Mouse (Mus musculus): ENCODE data around the gene Daam1. TPM values are rescaled to one million over a fixed set of nuclear protein-coding genes. Genes with fewer than 3 reads are reported as not detected.

Gene Daam1
- polyA plus RNA-seq, 1 experiment from 2014 or later: 8.5 TPM

GRCm38 (mm10) chr12:71977364-71977763 lies 146.5 kb downstream of the Daam1 start:
- ATAC-seq (ENCODE audit: insufficient number of reproducible peaks, low FRiP score, low TSS enrichment, low read depth) (no peak), DNase-seq (ENCODE audit: low spot score) (no peak)
- H3K4me3 ChIP-seq (ENCODE audit: low read depth, low read length): no peak overlapping the region
- H3K4me1 ChIP-seq (ENCODE audit: control insufficient read depth, insufficient read depth, low read length): 0 out of 2 replicates have a peak, but pooled peaks cover 2% of the 10 kb centered on the region
- H3K9ac ChIP-seq (ENCODE audit: low read length): no peak overlapping the region
- H3K27me3 ChIP-seq (ENCODE audit: control insufficient read depth, insufficient read depth, low read length): no peaks in the 10 kb centered on the region
- WGBS: 93% methylated on average over 7 of the region's 7 CpGs
- no peak overlapping the region for H3K27ac ChIP-seq (replicated peaks; ENCODE audit: low read depth, low read length)
- no peaks in the 10 kb centered on the region for H3K36me3 ChIP-seq (ENCODE audit: control insufficient read depth, insufficient read depth, low read length)
- no peak overlapping the region for H3K4me2 ChIP-seq (ENCODE audit: low read depth, severe bottlenecking)
- no peaks in the 10 kb centered on the region for H3K9me3 ChIP-seq (ENCODE audit: control insufficient read depth, low read length)

DNA sequence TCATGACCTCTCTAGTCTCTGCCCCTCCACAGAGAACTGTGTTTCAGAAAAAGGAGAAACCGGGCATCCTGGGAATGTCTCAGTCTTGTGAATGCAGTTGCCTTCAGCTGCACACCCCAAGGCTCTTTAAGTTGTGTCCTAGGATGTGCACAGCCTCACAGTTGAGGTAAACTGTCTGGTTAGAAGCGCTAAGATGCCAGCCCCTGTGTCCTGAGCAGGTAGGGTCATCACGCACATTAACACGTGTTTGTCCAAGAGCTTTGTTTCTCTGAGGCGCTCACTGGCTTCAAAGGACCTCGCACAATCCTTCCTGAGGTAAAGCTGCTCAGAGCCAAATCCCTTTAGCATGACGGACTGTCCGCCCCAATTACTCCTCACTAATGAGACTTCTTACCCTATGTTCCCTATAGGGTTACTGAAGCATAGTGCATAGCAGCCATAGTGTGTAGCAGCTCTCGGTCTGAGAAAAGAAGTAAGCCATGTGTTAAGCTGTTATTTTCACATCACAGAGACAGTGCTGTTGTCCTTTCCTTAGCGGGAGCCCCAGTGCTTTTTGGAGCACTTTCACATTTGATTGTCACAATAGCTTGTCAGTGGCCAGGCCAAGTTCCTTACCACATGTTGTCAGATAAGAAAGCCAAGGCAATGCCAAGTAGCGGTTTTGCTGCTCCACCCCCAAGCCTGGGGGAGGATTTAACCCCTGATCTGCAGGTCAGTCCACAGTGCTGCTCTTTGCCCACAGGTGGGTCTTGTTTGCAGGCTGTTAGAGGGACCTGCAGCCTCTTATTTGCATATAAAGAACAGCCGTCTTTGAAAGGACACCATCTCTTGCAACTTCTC lies 147.9 kb downstream of the Daam1 start:
- Histone ChIP-seq H3K9ac (ENCODE audit: low read length) (no peak overlapping the region), H3K4me3 (ENCODE audit: low read depth, low read length) (no peak overlapping the region), H3K27me3 (ENCODE audit: control insufficient read depth, insufficient read depth, low read length) (no peaks in the 10 kb centered on the region), H3K9me3 (ENCODE audit: control insufficient read depth, low read length) (no peaks in the 10 kb centered on the region), H3K4me1 (ENCODE audit: control insufficient read depth, insufficient read depth, low read length) (0 out of 2 replicates have a peak, but pooled peaks cover 2% of the 10 kb centered on the region), H3K36me3 (ENCODE audit: control insufficient read depth, insufficient read depth, low read length) (peaks cover 3% of the 10 kb centered on the region; the same call in 1 of the 2 replicates), H3K27ac (replicated peaks; ENCODE audit: low read depth, low read length) (no peak overlapping the region), H3K4me2 (ENCODE audit: low read depth, severe bottlenecking) (no peak overlapping the region)
- no peak for ATAC-seq (ENCODE audit: insufficient number of reproducible peaks, low FRiP score, low TSS enrichment, low read depth)
- WGBS: 72% methylated on average over 12 of the region's 12 CpGs
- no peak for DNase-seq (ENCODE audit: low spot score)

GRCm38 (mm10) chr12:71980166-71980565 lies 149.3 kb downstream of the Daam1 start:
- no peak for DNase-seq (ENCODE audit: low spot score)
- no peak for ATAC-seq (ENCODE audit: insufficient number of reproducible peaks, low FRiP score, low TSS enrichment, low read depth)
- H3K4me3 ChIP-seq (ENCODE audit: low read depth, low read length): no peak overlapping the region
- no peak overlapping the region for H3K4me2 ChIP-seq (ENCODE audit: low read depth, severe bottlenecking)
- peaks cover 3% of the 10 kb centered on the region; the same call in 1 of the 2 replicates for H3K36me3 ChIP-seq (ENCODE audit: control insufficient read depth, insufficient read depth, low read length)
- no peaks in the 10 kb centered on the region for H3K9me3 ChIP-seq (ENCODE audit: control insufficient read depth, low read length)
- H3K27me3 ChIP-seq (ENCODE audit: control insufficient read depth, insufficient read depth, low read length): no peaks in the 10 kb centered on the region
- no peak overlapping the region for H3K9ac ChIP-seq (ENCODE audit: low read length)
- 0 out of 2 replicates have a peak, but pooled peaks cover 2% of the 10 kb centered on the region for H3K4me1 ChIP-seq (ENCODE audit: control insufficient read depth, insufficient read depth, low read length)
- WGBS: 76% methylated on average over 6 of the region's 6 CpGs
- no peak overlapping the region for H3K27ac ChIP-seq (replicated peaks; ENCODE audit: low read depth, low read length)

DNA sequence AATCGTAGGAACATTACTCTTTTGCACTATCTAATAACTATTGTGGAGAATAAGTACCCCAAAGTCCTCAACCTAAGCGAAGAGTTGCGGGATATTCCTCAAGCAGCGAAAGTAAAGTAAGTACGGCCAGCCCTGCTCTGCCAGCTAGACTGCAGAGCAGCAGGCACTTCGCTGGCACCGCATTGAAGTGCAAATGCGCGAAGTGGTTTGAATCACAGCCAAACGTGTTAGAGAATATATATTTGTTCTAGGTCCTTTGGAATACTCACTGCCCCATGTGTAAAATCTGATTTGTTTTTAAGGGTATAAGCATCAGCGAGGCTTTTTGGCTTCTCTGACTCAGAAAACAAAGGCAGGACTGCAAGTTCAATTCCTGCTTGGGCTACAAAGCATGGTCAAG lies 149.9 kb downstream of the Daam1 start:
- no peaks in the 10 kb centered on the region for H3K9me3 ChIP-seq (ENCODE audit: control insufficient read depth, low read length)
- peaks cover 5% of the 10 kb centered on the region; the same call in 1 of the 2 replicates for H3K36me3 ChIP-seq (ENCODE audit: control insufficient read depth, insufficient read depth, low read length)
- ATAC-seq (ENCODE audit: insufficient number of reproducible peaks, low FRiP score, low TSS enrichment, low read depth) (no peak), DNase-seq (ENCODE audit: low spot score) (no peak)
- H3K4me3 ChIP-seq (ENCODE audit: low read depth, low read length): no peak overlapping the region
- no peak overlapping the region for H3K9ac ChIP-seq (ENCODE audit: low read length)
- WGBS: 95% methylated on average over 11 of the region's 11 CpGs
- H3K4me1 ChIP-seq (ENCODE audit: control insufficient read depth, insufficient read depth, low read length): 0 out of 2 replicates have a peak, but pooled peaks cover 2% of the 10 kb centered on the region
- no peaks in the 10 kb centered on the region for H3K27me3 ChIP-seq (ENCODE audit: control insufficient read depth, insufficient read depth, low read length)
- H3K4me2 ChIP-seq (ENCODE audit: low read depth, severe bottlenecking): no peak overlapping the region
- no peak overlapping the region for H3K27ac ChIP-seq (replicated peaks; ENCODE audit: low read depth, low read length)

DNA sequence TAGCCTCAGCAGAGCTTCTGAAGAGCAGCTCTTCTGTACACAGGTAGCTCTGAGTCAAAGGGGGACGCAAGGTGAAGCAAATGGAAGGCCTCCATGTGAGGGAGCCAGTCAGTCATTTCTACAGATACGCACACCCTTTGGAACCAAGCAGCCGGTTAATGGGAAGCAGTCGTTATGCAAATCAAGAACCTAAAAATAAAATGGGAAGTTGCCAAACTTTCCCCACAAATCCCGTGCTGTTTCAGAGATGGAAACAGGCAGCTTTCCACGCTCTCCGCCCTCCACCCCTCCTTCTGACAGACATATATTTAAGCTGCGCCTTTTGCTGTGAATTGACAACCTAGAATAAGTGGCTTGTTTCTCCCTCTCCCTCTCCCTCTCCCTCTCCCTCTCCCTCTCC lies 150.4 kb downstream of the Daam1 start:
- H3K9me3 ChIP-seq (ENCODE audit: control insufficient read depth, low read length): no peaks in the 10 kb centered on the region
- DNase-seq (ENCODE audit: low spot score): no peak
- 89% methylated on average over 8 of the region's 8 CpGs for WGBS

DNA sequence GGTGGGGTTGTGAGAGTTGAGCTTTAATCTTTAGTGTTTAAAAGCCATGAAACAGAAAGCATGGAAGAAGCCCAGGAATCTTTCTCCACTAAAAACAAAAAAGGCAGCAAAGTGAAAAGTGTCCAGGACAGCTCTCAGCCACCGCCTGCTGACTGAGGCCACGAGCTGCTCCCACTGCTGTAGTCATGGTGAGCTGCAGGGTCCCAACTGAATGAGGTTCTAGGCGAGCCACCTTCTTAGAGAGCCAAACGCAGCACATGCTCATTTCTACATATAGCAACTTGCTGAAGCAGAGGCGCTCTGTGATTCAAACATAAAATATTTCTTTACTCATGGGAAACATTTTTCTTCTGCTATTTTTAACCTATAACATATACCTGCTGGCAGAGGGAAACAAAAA lies 150.9 kb downstream of the Daam1 start:
- WGBS: 87% methylated on average over 5 of the region's 5 CpGs
- H3K4me1 ChIP-seq (ENCODE audit: control insufficient read depth, insufficient read depth, low read length): 0 out of 2 replicates have a peak, but pooled peaks cover 2% of the 10 kb centered on the region
- DNase-seq (ENCODE audit: low spot score) (no peak), ATAC-seq (ENCODE audit: insufficient number of reproducible peaks, low FRiP score, low TSS enrichment, low read depth) (no peak)
- H3K27me3 ChIP-seq (ENCODE audit: control insufficient read depth, insufficient read depth, low read length): no peaks in the 10 kb centered on the region
- H3K4me2 ChIP-seq (ENCODE audit: low read depth, severe bottlenecking): no peak overlapping the region
- no peaks in the 10 kb centered on the region for H3K9me3 ChIP-seq (ENCODE audit: control insufficient read depth, low read length)
- no peak overlapping the region for H3K4me3 ChIP-seq (ENCODE audit: low read depth, low read length)
- H3K27ac ChIP-seq (replicated peaks; ENCODE audit: low read depth, low read length): no peak overlapping the region
- H3K9ac ChIP-seq (ENCODE audit: low read length): no peak overlapping the region
- peaks cover 9% of the 10 kb centered on the region; the same call in 1 of the 2 replicates for H3K36me3 ChIP-seq (ENCODE audit: control insufficient read depth, insufficient read depth, low read length)

More for the DNA sequence above, 150.4 kb downstream of the Daam1 start:
- H3K4me2 ChIP-seq (ENCODE audit: low read depth, severe bottlenecking): no peak overlapping the region
- H3K27ac ChIP-seq (replicated peaks; ENCODE audit: low read depth, low read length): no peak overlapping the region
- 0 out of 2 replicates have a peak, but pooled peaks cover 2% of the 10 kb centered on the region for H3K4me1 ChIP-seq (ENCODE audit: control insufficient read depth, insufficient read depth, low read length)
- ATAC-seq (ENCODE audit: insufficient number of reproducible peaks, low FRiP score, low TSS enrichment, low read depth): no peak
- H3K9ac ChIP-seq (ENCODE audit: low read length): no peak overlapping the region
- H3K27me3 ChIP-seq (ENCODE audit: control insufficient read depth, insufficient read depth, low read length): no peaks in the 10 kb centered on the region
- H3K36me3 ChIP-seq (ENCODE audit: control insufficient read depth, insufficient read depth, low read length): peaks cover 5% of the 10 kb centered on the region; the same call in 1 of the 2 replicates
- no peak overlapping the region for H3K4me3 ChIP-seq (ENCODE audit: low read depth, low read length)

DNA sequence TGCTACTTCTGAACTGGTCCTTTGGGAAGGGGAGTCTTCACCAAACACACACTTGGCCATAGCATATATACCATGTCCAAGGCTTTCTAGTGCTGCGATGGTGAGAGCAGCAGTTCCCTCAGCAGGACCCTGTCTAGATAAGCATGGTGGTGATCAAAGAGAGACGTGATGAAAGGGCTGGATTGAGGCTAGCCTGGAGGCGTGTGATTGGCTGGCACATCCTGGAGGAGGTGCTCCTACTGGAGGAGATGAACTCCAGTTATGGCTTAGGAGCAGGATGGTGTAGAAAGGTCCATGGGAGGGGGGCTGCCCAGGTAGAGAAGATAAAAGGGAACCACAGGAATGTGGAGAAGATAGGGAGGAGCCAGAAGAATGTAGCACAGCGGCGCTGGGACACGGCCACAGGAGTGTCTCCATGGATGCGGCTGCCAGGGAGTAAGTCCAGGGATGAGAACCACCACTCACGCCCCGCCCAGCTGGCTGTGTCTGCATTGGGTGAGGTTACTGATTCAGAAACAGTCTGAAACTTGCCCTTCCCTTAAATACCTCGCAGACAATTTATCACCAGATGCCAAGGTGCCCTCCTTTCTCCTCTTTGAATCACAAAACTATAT lies 152.3 kb downstream of the Daam1 start:
- no peaks in the 10 kb centered on the region for H3K9me3 ChIP-seq (ENCODE audit: control insufficient read depth, low read length)
- 76% methylated on average over 10 of the region's 10 CpGs for WGBS
- no peak overlapping the region for H3K27ac ChIP-seq (replicated peaks; ENCODE audit: low read depth, low read length)
- no peaks in the 10 kb centered on the region for H3K27me3 ChIP-seq (ENCODE audit: control insufficient read depth, insufficient read depth, low read length)
- peaks cover 9% of the 10 kb centered on the region; the same call in 1 of the 2 replicates for H3K36me3 ChIP-seq (ENCODE audit: control insufficient read depth, insufficient read depth, low read length)
- no peak overlapping the region for H3K4me2 ChIP-seq (ENCODE audit: low read depth, severe bottlenecking)
- H3K4me1 ChIP-seq (ENCODE audit: control insufficient read depth, insufficient read depth, low read length): 0 out of 2 replicates have a peak, but pooled peaks cover 2% of the 10 kb centered on the region
- no peak for ATAC-seq (ENCODE audit: insufficient number of reproducible peaks, low FRiP score, low TSS enrichment, low read depth)
- no peak overlapping the region for H3K9ac ChIP-seq (ENCODE audit: low read length)
- no peak for DNase-seq (ENCODE audit: low spot score)
- no peak overlapping the region for H3K4me3 ChIP-seq (ENCODE audit: low read depth, low read length)

- Histone ChIP-seq H3K9me3 (ENCODE audit: control insufficient read depth, low read length) (no peaks in the 10 kb centered on the region), H3K27ac (replicated peaks; ENCODE audit: low read depth, low read length) (no peak overlapping the region), H3K36me3 (ENCODE audit: control insufficient read depth, insufficient read depth, low read length) (peaks cover 9% of the 10 kb centered on the region; the same call in 1 of the 2 replicates), H3K27me3 (ENCODE audit: control insufficient read depth, insufficient read depth, low read length) (no peaks in the 10 kb centered on the region), H3K4me3 (ENCODE audit: low read depth, low read length) (no peak overlapping the region), H3K4me1 (ENCODE audit: control insufficient read depth, insufficient read depth, low read length) (no peaks in the 10 kb centered on the region), H3K9ac (ENCODE audit: low read length) (no peak overlapping the region), H3K4me2 (ENCODE audit: low read depth, severe bottlenecking) (no peak overlapping the region)
- ATAC-seq (ENCODE audit: insufficient number of reproducible peaks, low FRiP score, low TSS enrichment, low read depth): no peak
- DNase-seq (ENCODE audit: low spot score): no peak
- 90% methylated on average over 2 of the region's 2 CpGs for WGBS
These were observed 156.3 kb downstream of the Daam1 start for GRCm38 (mm10) chr12:71987161-71987560.

Measured in limb, embryonic 11.5 days (tissue).